Mouse (Mus musculus): ENCODE data around the gene Pim3.

The Pim3 gene

GRCm38 (mm10) chr15:88837199-88837932 is 24.6 kb upstream of the Pim3 start:
- DNase-seq: peak; percentile 75

DNA sequence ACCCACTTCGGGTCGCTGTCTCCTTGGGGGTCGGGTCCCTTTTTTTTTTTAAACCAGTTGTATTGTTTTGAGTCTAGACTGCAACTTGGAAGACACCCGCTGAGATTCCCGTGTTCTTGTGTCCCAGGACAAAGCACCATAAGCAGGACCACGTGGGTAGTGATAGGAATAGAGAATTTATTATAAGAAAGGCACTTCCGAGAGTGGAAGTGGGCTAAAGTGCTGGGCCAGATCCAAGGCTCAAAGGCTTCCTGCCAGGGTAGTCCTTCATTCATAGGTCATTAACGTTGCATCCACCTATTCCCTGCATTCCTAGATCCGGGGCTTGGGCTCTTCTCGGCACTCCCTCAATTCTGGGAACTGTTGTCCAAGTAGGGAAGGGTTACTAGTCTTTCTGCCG is 24.0 kb upstream of the Pim3 start:
- DNase-seq: no peak

- peak; percentile 69 for DNase-seq
Measured at GRCm38 (mm10) chr15:88839271-88839670, 22.7 kb upstream of the Pim3 start.

DNA sequence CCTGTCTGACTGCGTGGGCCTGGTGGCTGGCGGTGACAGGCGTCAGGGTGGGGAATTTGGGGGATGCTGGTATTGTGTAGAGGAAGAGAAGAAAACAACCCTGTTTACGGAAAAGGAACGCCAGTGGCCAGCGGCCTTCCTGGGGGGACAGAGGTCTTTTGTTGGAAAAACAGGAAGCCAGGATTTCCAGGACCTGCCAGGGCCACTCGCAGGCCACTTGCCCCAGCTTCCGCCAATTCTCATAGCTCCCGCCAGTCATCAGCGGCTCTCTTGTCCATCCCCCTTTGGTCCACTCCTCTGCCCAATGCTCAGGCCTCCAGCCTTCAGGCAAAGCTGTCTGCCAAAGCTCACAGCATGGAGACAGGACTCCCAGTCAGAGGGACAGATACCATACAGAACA is 21.9 kb upstream of the Pim3 start:
- no peak for DNase-seq

DNA sequence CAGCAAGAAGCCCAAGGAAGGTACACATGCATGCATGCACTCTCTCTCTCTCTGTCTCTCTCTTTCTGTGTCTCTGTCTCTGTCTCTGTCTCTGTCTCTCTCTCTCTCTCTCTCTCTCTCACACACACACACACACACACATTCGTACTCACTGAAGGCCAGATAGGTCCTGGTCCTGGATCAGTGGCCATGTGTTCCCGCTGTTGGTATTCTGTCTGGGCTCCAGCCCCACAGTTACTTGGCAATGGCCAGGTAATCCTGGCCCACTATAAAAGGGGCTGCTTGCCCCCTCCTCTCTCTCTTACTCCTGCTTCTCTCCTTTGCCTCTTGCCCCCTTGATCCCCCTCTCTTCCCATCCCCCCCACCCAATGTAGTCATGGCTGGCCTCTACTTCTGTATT is 20.8 kb upstream of the Pim3 start:
- DNase-seq: no peak

DNA sequence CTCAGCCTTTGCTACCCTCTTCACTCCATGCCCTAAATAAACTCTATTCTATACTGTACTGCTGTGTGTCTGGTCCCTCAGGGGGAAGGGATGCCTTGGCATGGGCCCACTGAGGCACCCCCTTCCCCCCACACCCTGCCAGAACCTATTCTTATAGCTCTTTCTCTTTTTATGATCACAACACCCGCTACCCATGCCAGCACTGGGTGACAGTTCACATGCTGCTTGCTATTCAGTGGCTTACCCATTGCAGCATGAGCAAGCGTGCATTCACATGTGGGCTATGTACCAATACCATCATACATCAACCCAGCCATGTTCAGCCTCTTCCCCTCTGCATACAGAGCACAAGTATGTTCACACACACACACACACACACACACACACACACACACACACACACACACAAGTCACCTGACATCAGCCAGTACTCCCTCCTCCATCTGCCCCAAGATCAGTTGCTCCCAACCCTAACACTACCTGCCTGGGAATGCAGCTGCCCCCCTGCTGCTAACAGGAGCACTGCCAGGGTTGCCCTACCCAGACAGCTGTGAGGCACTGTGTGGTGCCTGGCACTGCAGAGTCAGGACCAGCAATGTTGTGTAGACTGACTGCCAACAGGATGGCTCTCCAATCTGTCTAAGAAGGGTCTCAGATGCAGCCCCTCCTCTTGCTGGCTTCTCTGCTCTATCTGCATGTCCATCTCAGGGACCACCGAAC is 20.2 kb upstream of the Pim3 start:
- no peak for DNase-seq

DNA sequence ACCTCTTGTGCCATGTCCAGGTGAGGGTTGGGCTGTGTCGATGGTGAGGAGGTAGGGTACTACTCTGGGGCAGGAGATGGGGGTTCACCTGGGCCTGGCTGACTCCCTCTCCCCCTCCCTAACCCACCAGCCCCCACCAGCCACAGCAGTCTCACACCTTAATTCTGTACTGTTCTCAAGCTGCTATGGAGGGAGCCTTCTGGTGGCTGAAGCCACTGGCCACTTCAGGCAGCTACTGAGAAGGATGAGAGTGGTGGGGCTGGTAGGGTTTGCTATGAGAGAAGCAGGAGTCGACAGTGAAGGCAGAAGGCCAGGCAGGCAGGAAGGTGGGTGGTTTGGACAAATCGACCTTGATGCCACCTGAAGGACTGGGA is 19.7 kb upstream of the Pim3 start:
- DNase-seq: no peak

GRCm38 (mm10) chr15:88843486-88844097 is 18.4 kb upstream of the Pim3 start:
- no peak for DNase-seq

DNA sequence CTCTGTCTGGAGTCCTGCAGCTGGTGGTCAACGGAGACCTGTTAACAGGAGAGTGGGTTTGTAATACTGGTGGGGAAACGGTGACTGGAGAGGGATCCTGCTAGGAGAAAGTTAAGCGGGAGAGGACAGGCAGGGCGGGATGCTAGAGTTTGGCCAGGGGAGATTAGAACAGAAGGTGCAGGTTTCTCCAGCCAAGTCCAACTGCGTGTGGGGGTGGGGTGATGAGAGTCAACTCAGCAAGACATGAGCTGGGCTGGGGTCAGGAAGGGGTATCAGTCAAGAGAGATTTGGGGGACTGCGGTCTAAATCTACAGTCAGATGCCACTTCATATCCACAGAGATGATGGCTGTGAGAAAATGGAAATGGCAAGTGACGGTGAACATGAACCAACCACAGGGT is 17.0 kb upstream of the Pim3 start:
- no peak for DNase-seq

DNA sequence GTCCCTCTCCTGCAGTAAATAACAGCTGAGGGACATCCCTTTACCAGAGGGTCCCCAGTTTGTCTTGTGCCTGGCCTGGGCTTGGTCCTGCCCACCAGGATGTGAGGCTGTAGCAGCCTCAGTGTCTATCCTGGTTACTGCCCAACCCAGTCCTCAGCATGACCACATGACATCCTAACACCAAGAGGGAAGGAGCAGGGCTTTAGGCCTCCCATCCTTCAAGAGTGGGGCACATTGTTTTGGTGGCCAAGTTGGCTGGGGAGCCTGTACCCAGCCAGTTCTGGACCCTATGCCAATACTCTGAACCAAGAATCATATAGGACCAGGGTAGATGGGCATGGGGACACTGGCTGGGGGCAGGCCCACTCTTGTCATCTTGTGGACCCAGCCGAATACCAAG is 13.3 kb upstream of the Pim3 start:
- DNase-seq: no peak

DNA sequence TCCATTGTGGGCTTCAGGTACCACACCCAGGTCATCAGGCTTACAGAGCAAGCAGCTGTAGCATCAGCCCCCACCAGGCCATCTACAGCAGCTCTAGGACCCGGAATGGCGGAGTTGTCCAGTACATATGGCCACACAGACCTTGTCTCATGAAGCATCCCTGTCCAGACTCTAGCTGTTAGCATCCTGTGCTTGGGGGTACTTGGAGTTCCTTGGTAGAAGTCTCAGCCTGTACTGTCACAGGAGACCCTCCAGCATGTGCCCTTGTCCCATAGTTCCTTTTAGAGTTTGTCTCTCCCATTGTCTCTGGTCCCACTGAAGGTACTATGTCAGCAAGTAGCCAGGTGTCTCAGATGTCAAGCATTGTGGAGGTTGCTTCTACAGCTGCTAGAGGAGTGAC is 12.4 kb upstream of the Pim3 start:
- DNase-seq: no peak

GRCm38 (mm10) chr15:88850146-88850826 is 11.7 kb upstream of the Pim3 start:
- DNase-seq: peak; percentile 55

DNA sequence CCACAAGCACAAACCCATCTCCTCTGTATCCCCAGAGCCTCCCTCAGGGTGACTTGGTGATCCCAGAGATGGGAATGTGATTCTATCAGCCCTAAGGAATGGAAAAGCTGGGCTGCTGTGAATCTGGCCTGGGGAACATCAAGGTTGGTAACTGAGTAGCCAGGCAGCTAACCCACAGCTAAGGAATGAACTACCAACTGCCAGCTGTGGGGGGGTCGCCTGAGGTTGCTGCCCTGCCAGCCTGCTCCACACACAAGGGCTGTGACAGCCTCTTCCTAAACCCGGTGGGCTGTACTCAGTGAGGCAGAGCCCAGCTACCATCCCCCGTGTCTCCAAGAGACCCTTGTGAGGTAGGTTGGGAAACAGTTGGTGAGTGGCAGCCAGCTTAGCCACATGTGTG is 10.9 kb upstream of the Pim3 start:
- no peak for DNase-seq

- no peak for DNase-seq
Measured at GRCm38 (mm10) chr15:88851507-88852149, 10.4 kb upstream of the Pim3 start.

- no peak for DNase-seq
Measured at GRCm38 (mm10) chr15:88853106-88853505, 8.9 kb upstream of the Pim3 start.

- no peak for DNase-seq
Measured at GRCm38 (mm10) chr15:88854119-88854968, 7.6 kb upstream of the Pim3 start.

DNA sequence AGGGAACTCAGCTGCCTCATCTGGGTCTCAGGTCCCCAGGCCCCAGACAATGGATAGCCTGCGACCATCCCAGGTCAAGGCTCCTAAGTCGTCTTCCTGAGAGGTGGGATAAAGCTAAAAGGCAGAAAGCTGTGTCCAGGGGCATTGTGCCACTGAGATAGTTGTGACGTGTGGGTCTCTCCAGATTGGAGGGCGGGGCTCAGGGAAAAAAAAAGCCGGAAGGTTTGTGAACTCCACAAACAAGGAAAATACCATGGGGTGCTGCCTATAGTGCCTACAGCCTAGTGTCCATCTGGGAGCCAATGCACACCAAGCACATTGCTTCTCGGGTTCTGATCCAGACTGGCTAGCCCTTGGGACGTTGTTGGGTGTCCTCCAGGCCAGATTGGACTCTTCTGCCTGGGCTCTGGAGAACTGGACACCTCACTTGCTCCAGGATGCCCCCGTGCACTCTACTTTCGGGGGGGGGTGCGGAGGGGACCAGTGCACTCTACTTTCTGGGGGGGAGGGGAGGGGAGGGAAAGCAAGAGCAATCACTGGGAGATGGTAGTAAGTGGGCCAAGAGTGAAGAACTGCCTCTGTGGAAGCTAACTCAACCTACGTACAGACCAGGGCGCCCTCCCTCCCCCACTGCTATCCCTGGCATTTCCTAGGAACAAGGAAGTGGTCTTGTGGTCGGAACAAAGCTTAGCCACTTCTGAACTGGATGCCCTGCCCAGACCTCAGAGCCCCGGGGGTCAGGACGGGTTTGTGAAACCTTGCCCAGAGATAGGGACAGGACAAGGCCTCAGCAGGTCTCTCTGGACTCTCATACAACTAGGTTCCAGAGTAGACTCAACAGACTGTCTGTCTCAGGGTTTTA is 6.8 kb upstream of the Pim3 start:
- DNase-seq: no peak

DNA sequence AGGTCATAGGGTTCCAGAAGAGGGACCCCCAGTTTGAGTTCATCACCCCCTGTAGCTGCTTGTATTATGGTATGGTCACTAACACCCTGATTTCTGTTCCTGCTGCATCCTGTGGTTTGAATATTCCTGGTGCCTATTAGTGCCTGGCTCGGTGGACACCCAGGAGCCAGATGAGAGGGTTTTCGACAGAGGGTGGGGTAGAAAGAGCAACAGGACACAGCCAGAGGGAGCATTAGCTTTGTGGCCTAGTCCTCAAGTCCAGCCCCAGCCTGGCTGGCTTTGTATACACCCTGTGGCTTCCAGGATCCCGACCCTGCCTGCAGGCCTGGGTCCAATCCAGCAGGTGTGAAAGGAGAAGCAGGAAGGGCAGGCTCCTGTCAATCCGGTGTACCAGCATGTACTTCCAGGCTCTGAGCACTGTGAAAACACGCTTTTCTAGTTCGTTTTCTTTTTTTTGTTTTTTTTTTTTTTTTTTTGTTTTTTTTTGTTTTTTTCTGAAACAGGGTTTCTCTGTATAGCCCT is 6.0 kb upstream of the Pim3 start:
- DNase-seq: no peak

DNA sequence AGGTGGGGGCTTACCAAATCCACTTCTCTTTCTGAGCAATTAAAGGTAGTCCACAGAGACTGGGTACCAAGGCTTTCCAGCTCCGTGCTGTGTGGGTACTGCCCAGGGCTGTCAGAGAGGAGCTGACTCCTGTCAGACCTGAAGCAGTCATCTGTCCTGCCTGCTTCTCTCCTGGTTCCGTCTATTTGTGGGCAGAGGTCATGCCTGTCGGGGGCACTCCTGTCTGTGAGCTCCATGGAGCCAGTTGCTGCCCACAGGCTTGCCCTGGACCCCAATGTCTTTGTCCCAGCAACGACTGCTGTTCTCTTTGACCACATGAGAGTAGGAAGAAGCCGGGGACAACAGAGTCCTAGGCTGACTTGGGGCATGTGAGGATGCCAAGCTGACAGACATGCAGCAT is 5.4 kb upstream of the Pim3 start:
- DNase-seq: no peak

- no peak for DNase-seq
Measured at GRCm38 (mm10) chr15:88857361-88857760, 4.6 kb upstream of the Pim3 start.

- DNase-seq: no peak
Measured at GRCm38 (mm10) chr15:88858141-88858541, 3.8 kb upstream of the Pim3 start.
